Mouse (Mus musculus): ENCODE results near the gene Epb41l3. TPM values are rescaled to one million over a fixed set of nuclear protein-coding genes. Genes with fewer than 3 reads are reported as not detected.

The Epb41l3 gene
- polyA plus RNA-seq (2014; fragmentation: Nextera tagmentation; extraction: Ambion mirVana): 85.5 and 92.9 TPM in 2 replicates

- H3K27me3 ChIP-seq (ENCODE audit: control insufficient read depth, insufficient read depth, low read length): peaks cover 15% of the 10 kb centered on the region
- H3K36me3 ChIP-seq (ENCODE audit: control insufficient read depth, insufficient read depth, low read length): no peaks in the 10 kb centered on the region
- H3K4me1 ChIP-seq (replicated peaks; ENCODE audit: control insufficient read depth, insufficient read depth, low read length): no peaks in the 10 kb centered on the region; the same call in 1 of the 2 replicates
- DNase-seq (ENCODE audit: low spot score) (peak; percentile 83), ATAC-seq (ENCODE audit: low FRiP score) (peak; percentile 90)
- H3K4me3 ChIP-seq (ENCODE audit: low read depth, low read length): peak within 1 kb of the TSS; percentile 54
- no peaks in the 10 kb centered on the region for H3K9me3 ChIP-seq (ENCODE audit: control insufficient read depth, low read length)
- 0 out of 2 replicates have a peak within 1 kb of the TSS, but pooled peaks have one; percentile 35 for H3K9ac ChIP-seq (ENCODE audit: low read depth, low read length)
- peak within 1 kb of the TSS; percentile 100 for H3K4me2 ChIP-seq (replicated peaks; ENCODE audit: low read depth, low read length)
- 1% methylated on average over 46 of the region's 47 CpGs for WGBS
- H3K27ac ChIP-seq (ENCODE audit: low read depth, low read length): no peak within 1 kb of the TSS
Measured at GRCm38 (mm10) chr17:69075501-69076237, at the start of gene Epb41l3. Gene Epb41l3 (plus strand): TSS chr17:69075683.

DNA sequence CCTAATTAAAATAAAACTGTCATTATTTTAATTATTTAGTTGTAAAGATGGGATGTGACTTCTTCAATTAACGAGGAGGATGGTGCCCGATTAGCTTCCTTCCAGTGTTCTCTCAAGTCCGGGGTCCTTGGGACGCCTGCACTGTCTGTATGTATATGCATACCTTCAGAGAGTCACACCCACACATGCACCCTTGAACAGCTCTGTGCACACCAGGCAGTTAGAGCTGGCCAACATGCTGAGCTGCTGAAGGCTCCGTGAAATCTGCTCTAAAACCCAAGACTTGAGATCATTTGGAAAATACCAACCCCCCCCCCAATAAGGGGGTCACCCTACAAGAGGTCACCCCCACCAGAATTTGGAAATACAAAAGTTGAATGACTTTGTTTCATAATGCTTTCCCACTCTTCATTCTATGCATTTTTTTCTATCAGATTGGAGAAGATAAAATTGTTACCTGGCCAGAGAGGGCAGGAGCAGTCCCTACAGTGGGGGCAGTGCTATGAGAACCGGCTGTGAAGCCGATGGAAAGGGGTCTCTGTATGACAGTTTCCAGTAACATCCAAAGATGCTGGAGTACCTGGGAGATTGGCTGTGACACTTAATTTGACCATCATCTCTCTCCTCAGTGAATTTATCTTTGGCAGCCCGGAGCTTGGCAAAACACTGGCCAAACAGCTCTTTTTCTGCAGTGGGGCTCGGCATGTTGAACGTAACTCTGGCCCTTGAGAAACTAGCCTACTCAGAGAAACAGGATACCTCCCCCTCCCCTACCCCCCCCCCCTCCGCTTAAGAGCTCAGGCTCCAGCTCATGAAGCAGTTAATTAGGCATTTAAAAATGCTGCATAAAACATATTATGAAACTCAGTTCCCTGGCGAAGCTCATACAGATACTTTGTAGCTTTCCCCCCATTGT is 36.5 kb upstream of the Epb41l3 start:
- ATAC-seq (ENCODE audit: low FRiP score) (no peak), DNase-seq (ENCODE audit: low spot score) (no peak)
- no peak overlapping the region for H3K9ac ChIP-seq (ENCODE audit: low read depth, low read length)

DNA sequence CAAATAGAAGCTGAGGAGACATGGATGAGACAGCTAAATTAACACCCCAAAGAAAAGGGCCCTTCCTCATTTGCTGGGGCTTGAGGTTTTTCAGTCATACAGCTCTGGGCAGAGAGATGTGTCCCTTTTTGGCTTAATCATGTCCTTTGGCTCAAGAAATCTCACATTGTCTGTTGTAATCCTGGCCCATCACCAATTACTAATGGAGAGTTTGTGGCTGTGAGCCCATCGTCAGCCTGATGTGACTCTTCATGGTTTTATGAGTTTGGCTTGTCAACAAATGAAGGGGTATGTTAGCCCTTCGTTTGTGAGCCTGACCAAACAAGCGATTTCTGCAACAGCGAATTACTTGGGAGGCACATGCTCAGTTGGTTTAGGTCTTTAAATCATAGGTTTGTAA is 34.0 kb upstream of the Epb41l3 start:
- no peaks in the 10 kb centered on the region for H3K4me1 ChIP-seq (replicated peaks; ENCODE audit: control insufficient read depth, insufficient read depth, low read length)
- H3K9ac ChIP-seq (ENCODE audit: low read depth, low read length): no peak overlapping the region
- H3K4me3 ChIP-seq (ENCODE audit: low read depth, low read length): no peak overlapping the region
- no peaks in the 10 kb centered on the region for H3K9me3 ChIP-seq (ENCODE audit: control insufficient read depth, low read length)
- DNase-seq (ENCODE audit: low spot score) (no peak), ATAC-seq (ENCODE audit: low FRiP score) (no peak)
- 88% methylated on average over 4 of the region's 4 CpGs for WGBS
- H3K27ac ChIP-seq (ENCODE audit: low read depth, low read length): no peak overlapping the region
- H3K27me3 ChIP-seq (ENCODE audit: control insufficient read depth, insufficient read depth, low read length): no peaks in the 10 kb centered on the region
- no peaks in the 10 kb centered on the region for H3K36me3 ChIP-seq (ENCODE audit: control insufficient read depth, insufficient read depth, low read length)
- H3K4me2 ChIP-seq (replicated peaks; ENCODE audit: low read depth, low read length): no peak overlapping the region

More for the DNA sequence above, 36.5 kb upstream of the Epb41l3 start:
- Histone ChIP-seq H3K9me3 (ENCODE audit: control insufficient read depth, low read length) (no peaks in the 10 kb centered on the region), H3K36me3 (ENCODE audit: control insufficient read depth, insufficient read depth, low read length) (no peaks in the 10 kb centered on the region), H3K27ac (ENCODE audit: low read depth, low read length) (no peak overlapping the region), H3K4me3 (ENCODE audit: low read depth, low read length) (no peak overlapping the region), H3K4me2 (replicated peaks; ENCODE audit: low read depth, low read length) (no peak overlapping the region), H3K27me3 (ENCODE audit: control insufficient read depth, insufficient read depth, low read length) (no peaks in the 10 kb centered on the region), H3K4me1 (replicated peaks; ENCODE audit: control insufficient read depth, insufficient read depth, low read length) (no peaks in the 10 kb centered on the region)
- WGBS: 84% methylated on average over 12 of the region's 12 CpGs

- Histone ChIP-seq H3K9me3 (ENCODE audit: control insufficient read depth, low read length) (no peaks in the 10 kb centered on the region), H3K27ac (ENCODE audit: low read depth, low read length) (no peak overlapping the region), H3K4me3 (ENCODE audit: low read depth, low read length) (no peak overlapping the region), H3K9ac (ENCODE audit: low read depth, low read length) (no peak overlapping the region), H3K27me3 (ENCODE audit: control insufficient read depth, insufficient read depth, low read length) (no peaks in the 10 kb centered on the region), H3K36me3 (ENCODE audit: control insufficient read depth, insufficient read depth, low read length) (no peaks in the 10 kb centered on the region), H3K4me2 (replicated peaks; ENCODE audit: low read depth, low read length) (no peak overlapping the region), H3K4me1 (replicated peaks; ENCODE audit: control insufficient read depth, insufficient read depth, low read length) (no peaks in the 10 kb centered on the region)
- no peak for DNase-seq (ENCODE audit: low spot score)
- 89% methylated on average over 3 of the region's 3 CpGs for WGBS
- no peak for ATAC-seq (ENCODE audit: low FRiP score)
Measured at GRCm38 (mm10) chr17:69048826-69049225, 26.7 kb upstream of the Epb41l3 start.

DNA sequence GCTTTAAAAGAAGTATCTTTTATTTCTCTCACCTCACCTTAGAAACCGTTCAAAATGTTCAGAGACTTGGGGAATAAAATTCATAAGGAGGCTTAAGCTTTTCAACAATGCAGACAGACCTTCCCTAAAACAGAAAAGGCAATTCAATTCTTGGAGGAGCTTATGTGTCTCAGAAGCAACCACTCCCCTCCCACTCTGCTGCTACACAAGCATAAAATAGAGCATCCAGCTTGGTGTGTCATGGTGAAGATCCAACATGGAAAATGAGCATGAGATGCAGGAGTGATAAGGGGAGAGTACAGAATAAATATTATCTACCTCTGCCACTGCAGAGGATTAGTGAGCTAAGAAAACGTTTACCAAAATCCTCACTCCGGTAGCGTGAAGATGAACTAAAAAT is 21.5 kb upstream of the Epb41l3 start:
- Histone ChIP-seq H3K9ac (ENCODE audit: low read depth, low read length) (no peak overlapping the region), H3K4me1 (replicated peaks; ENCODE audit: control insufficient read depth, insufficient read depth, low read length) (no peaks in the 10 kb centered on the region), H3K27ac (ENCODE audit: low read depth, low read length) (no peak overlapping the region), H3K4me3 (ENCODE audit: low read depth, low read length) (no peak overlapping the region), H3K36me3 (ENCODE audit: control insufficient read depth, insufficient read depth, low read length) (no peaks in the 10 kb centered on the region), H3K9me3 (ENCODE audit: control insufficient read depth, low read length) (no peaks in the 10 kb centered on the region), H3K27me3 (ENCODE audit: control insufficient read depth, insufficient read depth, low read length) (no peaks in the 10 kb centered on the region), H3K4me2 (replicated peaks; ENCODE audit: low read depth, low read length) (no peak overlapping the region)
- DNase-seq (ENCODE audit: low spot score) (no peak), ATAC-seq (ENCODE audit: low FRiP score) (no peak)
- 88% methylated on average over 4 of the region's 4 CpGs for WGBS

DNA sequence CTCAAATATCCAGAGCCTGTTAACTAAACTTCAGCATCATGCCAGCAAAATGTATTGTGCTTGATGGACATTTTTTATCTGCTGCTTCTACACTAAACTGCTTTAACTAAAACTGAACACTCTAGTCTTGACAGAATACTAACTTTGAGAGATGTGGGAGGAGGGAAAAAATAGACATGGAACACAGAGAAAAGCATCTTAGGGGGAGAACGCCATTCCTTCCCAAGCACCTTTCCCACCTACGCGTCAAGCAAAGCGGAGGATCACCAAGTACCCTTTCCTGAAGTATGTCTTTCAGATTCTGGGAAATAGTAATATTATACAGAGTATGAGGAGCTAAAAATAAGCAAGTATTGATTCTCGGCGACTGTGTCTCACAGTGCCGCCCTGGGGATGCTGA is 15.7 kb upstream of the Epb41l3 start:
- no peak overlapping the region for H3K4me2 ChIP-seq (replicated peaks; ENCODE audit: low read depth, low read length)
- no peak for DNase-seq (ENCODE audit: low spot score)

GRCm38 (mm10) chr17:69060388-69060787 is 15.1 kb upstream of the Epb41l3 start:
- H3K27me3 ChIP-seq (ENCODE audit: control insufficient read depth, insufficient read depth, low read length): no peaks in the 10 kb centered on the region
- H3K9me3 ChIP-seq (ENCODE audit: control insufficient read depth, low read length): no peaks in the 10 kb centered on the region
- ATAC-seq (ENCODE audit: low FRiP score) (no peak), DNase-seq (ENCODE audit: low spot score) (no peak)
- WGBS: 88% methylated on average over 7 of the region's 7 CpGs
- no peak overlapping the region for H3K27ac ChIP-seq (ENCODE audit: low read depth, low read length)
- H3K9ac ChIP-seq (ENCODE audit: low read depth, low read length): no peak overlapping the region
- no peak overlapping the region for H3K4me2 ChIP-seq (replicated peaks; ENCODE audit: low read depth, low read length)
- H3K4me1 ChIP-seq (replicated peaks; ENCODE audit: control insufficient read depth, insufficient read depth, low read length): no peaks in the 10 kb centered on the region
- H3K4me3 ChIP-seq (ENCODE audit: low read depth, low read length): no peak overlapping the region
- no peaks in the 10 kb centered on the region for H3K36me3 ChIP-seq (ENCODE audit: control insufficient read depth, insufficient read depth, low read length)

More for the DNA sequence above, 15.7 kb upstream of the Epb41l3 start:
- H3K36me3 ChIP-seq (ENCODE audit: control insufficient read depth, insufficient read depth, low read length): no peaks in the 10 kb centered on the region
- no peak overlapping the region for H3K9ac ChIP-seq (ENCODE audit: low read depth, low read length)
- no peaks in the 10 kb centered on the region for H3K9me3 ChIP-seq (ENCODE audit: control insufficient read depth, low read length)
- H3K4me1 ChIP-seq (replicated peaks; ENCODE audit: control insufficient read depth, insufficient read depth, low read length): no peaks in the 10 kb centered on the region
- ATAC-seq (ENCODE audit: low FRiP score): no peak
- H3K4me3 ChIP-seq (ENCODE audit: low read depth, low read length): no peak overlapping the region
- no peak overlapping the region for H3K27ac ChIP-seq (ENCODE audit: low read depth, low read length)
- WGBS: 92% methylated on average over 7 of the region's 7 CpGs
- no peaks in the 10 kb centered on the region for H3K27me3 ChIP-seq (ENCODE audit: control insufficient read depth, insufficient read depth, low read length)

DNA sequence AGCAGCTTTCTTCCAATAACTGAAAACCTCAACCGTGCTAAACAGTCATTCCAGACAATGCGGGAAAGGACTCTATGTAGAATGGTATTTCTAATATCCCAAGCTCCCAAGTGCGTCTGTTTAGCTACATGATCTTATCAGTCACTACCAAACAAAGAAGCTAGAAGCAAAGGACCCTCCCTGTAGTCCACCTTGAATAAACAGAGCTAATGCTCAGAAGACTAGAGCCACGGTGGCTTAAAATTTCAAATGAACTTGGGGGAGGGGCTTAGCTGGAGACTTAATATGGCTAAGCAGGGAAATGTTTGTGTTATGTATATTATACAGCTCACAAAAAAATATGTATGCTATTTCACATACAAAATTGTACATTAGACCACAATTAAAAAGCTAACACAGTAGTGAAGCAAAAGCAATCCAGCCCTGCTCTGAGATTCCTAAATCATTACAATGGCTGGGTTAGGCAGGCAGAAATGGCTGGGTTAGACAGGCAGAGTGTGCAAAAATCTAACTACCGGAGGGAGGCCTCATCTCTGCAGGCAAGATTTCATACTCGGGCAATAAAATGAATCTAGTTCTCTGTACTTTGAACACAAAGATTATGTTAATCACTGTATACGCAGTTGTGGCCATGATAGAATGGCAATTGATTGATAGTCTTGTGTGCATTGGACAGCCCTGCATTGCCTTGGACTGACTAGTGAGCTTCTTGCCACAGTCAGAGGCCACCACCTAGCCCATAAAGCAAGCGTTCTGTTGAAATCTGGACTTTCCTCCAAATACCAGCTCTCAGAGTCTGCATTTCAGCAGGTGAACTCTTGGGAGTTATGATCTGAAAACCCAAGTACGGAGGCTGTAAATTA is 13.4 kb upstream of the Epb41l3 start:
- Histone ChIP-seq H3K27ac (ENCODE audit: low read depth, low read length) (no peak overlapping the region), H3K36me3 (ENCODE audit: control insufficient read depth, insufficient read depth, low read length) (no peaks in the 10 kb centered on the region), H3K9ac (ENCODE audit: low read depth, low read length) (no peak overlapping the region), H3K27me3 (ENCODE audit: control insufficient read depth, insufficient read depth, low read length) (no peaks in the 10 kb centered on the region), H3K4me2 (replicated peaks; ENCODE audit: low read depth, low read length) (no peak overlapping the region), H3K4me1 (replicated peaks; ENCODE audit: control insufficient read depth, insufficient read depth, low read length) (no peaks in the 10 kb centered on the region), H3K9me3 (ENCODE audit: control insufficient read depth, low read length) (no peaks in the 10 kb centered on the region), H3K4me3 (ENCODE audit: low read depth, low read length) (no peak overlapping the region)
- ATAC-seq (ENCODE audit: low FRiP score) (no peak), DNase-seq (ENCODE audit: low spot score) (no peak)
- 87% methylated on average over 9 of the region's 9 CpGs for WGBS

Data from hindbrain, embryonic 11.5 days (tissue).